Mouse (Mus musculus) limb, embryonic 14.5 days (tissue): ENCODE measurements around the gene Zfp592. TPM values are rescaled to one million over a fixed set of nuclear protein-coding genes. Genes with fewer than 3 reads are reported as not detected.

Experiments used
- ATAC-seq: fragments of 200-750 bp; cut with Nextera tagmentation; 2 replicates; pipeline ENCODE4 v1.8.0; 2017; ENCODE audit warnings: low read depth, moderate number of reproducible peaks, moderate TSS enrichment; ENCODE audit not compliant: low FRiP score
- DNase-seq: peaks from one replicate; pipeline ENCODE4 v3.0.0-alpha.2; 2015; ENCODE audit warnings: low spot score
- H3K27ac ChIP-seq: fragments of 300-500 bp; sonication (generic); replicated peaks from 2 replicates; pipeline ENCODE4 v1.5.1; 2014; ENCODE audit warnings: low read depth, mild to moderate bottlenecking, low read length, moderate library complexity, mixed read lengths
- H3K27me3 ChIP-seq: fragments of 300-500 bp; sonication (generic); 2 replicates; pipeline ENCODE4 v1.6.1; 2014; ENCODE audit warnings: low read length, mixed read lengths; ENCODE audit not compliant: control insufficient read depth, insufficient read depth
- H3K36me3 ChIP-seq: fragments of 300-500 bp; sonication (generic); 2 replicates; pipeline ENCODE4 v1.6.1; 2014; ENCODE audit warnings: mild to moderate bottlenecking, low read length, moderate library complexity, mixed read lengths; ENCODE audit not compliant: control insufficient read depth, insufficient read depth
- H3K4me1 ChIP-seq: fragments of 300-500 bp; sonication (generic); 2 replicates; pipeline ENCODE4 v1.6.1; 2014; ENCODE audit warnings: antibody characterized with exemption, low read length, mixed read lengths; ENCODE audit not compliant: control insufficient read depth, insufficient read depth
- H3K4me2 ChIP-seq: fragments of 300-500 bp; sonication (generic); replicated peaks from 2 replicates; pipeline ENCODE4 v1.6.1; 2014; ENCODE audit warnings: low read depth, mild to moderate bottlenecking, low read length, moderate library complexity; ENCODE audit not compliant: severe bottlenecking
- H3K4me3 ChIP-seq: fragments of 300-500 bp; sonication (generic); replicated peaks from 2 replicates; pipeline ENCODE4 v1.5.1; 2014; ENCODE audit warnings: low read length
- H3K9ac ChIP-seq: fragments of 300-500 bp; sonication (generic); 2 replicates; pipeline ENCODE4 v1.6.1; 2014; ENCODE audit warnings: mild to moderate bottlenecking, low read depth, low read length, moderate library complexity; ENCODE audit not compliant: severe bottlenecking
- H3K9me3 ChIP-seq: fragments of 300-500 bp; sonication (generic); 2 replicates; pipeline ENCODE4 v1.6.1; 2016; ENCODE audit warnings: low read length; ENCODE audit not compliant: control insufficient read depth
- POLR2A ChIP-seq: fragments of 200-500 bp; IDR thresholded peaks from 2 replicates; pipeline ENCODE4 v1.8.0; 2012; ENCODE audit warnings: inconsistent platforms, mild to moderate bottlenecking, moderate library complexity, borderline replicate concordance; ENCODE audit not compliant: insufficient read depth, insufficient read length; ENCODE audit errors: extremely low read depth
- WGBS: fragments of 180-500 bp; shearing (Covaris S2); extraction: QIAGEN DNeasy Blood & Tissue Kit; methylation state at CpG from one replicate; pipeline ENCODE4 v1.1.7; 2014; 5-methylcytosine and 5-hydroxymethylcytosine counted together
- polyA plus RNA-seq, 2 experiments: library from polyadenylated mRNA; depleted of rRNA in 1 of 2; stranded (reverse) in 1 of 2; unstranded in 1 of 2; fragments of >200 nt; fragmentation: Nextera tagmentation in 1 of 2; extraction: Ambion mirVana in 1 of 2; gene quantifications; 2 replicates each; pipeline versions ENCODE4 v1.2.1 to v1.2.3; 2012 to 2014

Gene Zfp592
- polyA plus RNA-seq, 2 experiments = 13.7 to 24.3 TPM

DNA sequence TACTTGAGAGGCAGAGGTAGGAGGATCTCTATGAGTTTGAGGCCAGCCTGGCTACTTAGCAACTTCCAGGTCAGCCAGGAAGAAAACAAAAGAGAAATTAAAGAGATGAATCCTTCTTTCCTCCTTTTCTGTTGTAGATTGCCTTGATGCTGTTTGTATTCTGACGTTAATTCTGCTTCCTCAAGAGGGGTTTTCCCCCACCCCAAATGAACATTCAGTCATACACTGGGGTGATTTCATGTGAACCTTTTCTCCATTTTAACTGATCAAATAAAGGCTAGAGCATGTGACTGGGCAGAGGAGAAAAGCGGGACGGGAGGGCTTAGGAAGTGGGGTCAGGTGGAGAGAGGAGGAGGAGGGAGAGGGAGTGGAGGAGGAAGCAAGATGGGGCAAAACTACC is 14.8 kb downstream of the Zfp592 start:
- H3K27ac ChIP-seq = no peak overlapping the region
- 77% methylated on average over 3 of the region's 3 CpGs for WGBS
- no peak for TF ChIP-seq POLR2A
- no peaks in the 10 kb centered on the region for H3K9me3 ChIP-seq
- no peak for DNase-seq
- no peaks in the 10 kb centered on the region for H3K27me3 ChIP-seq
- H3K36me3 ChIP-seq = peaks cover 23% of the 10 kb centered on the region
- H3K4me2 ChIP-seq = no peak overlapping the region
- no peaks in the 10 kb centered on the region for H3K4me1 ChIP-seq
- no peak overlapping the region for H3K9ac ChIP-seq
- no peak for ATAC-seq
- H3K4me3 ChIP-seq = no peak overlapping the region

DNA sequence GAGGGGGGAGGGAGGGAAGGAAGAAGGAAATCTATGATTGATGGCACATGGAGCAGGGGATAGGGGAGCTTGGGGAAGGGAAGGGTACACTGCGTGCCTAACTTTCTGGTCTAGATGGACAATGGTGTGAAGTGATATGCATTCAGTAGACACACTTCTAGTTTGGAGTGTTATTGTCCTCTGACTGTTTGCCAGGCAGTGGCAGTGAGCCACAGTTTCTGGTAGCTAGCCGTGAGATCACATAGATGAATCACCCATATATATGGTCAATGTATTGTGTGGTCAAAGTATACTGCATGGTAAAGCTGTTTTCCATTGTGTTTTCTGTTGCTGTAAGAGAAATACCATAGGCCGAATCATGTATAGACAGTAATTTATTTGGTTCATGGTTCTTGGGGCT is 18.1 kb downstream of the Zfp592 start:
- no peak overlapping the region for H3K9ac ChIP-seq
- H3K27ac ChIP-seq = no peak overlapping the region
- H3K4me3 ChIP-seq = no peak overlapping the region
- no peaks in the 10 kb centered on the region for H3K4me1 ChIP-seq
- no peaks in the 10 kb centered on the region for H3K27me3 ChIP-seq
- peaks cover 23% of the 10 kb centered on the region for H3K36me3 ChIP-seq
- 95% methylated on average over 3 of the region's 3 CpGs for WGBS
- no peaks in the 10 kb centered on the region for H3K9me3 ChIP-seq
- ATAC-seq (no peak), DNase-seq (no peak)
- no peak for TF ChIP-seq POLR2A
- no peak overlapping the region for H3K4me2 ChIP-seq

- ATAC-seq (no peak), DNase-seq (no peak)
- 76% methylated on average over 11 of the region's 11 CpGs for WGBS
- H3K36me3 ChIP-seq = peaks cover 24% of the 10 kb centered on the region
- no peak overlapping the region for H3K27ac ChIP-seq
- no peaks in the 10 kb centered on the region for H3K27me3 ChIP-seq
- no peaks in the 10 kb centered on the region for H3K4me1 ChIP-seq
- no peaks in the 10 kb centered on the region for H3K9me3 ChIP-seq
- no peak for TF ChIP-seq POLR2A
- no peak overlapping the region for H3K4me3 ChIP-seq
- H3K4me2 ChIP-seq = no peak overlapping the region
- H3K9ac ChIP-seq = no peak overlapping the region
Measured at GRCm38 (mm10) chr7:81020307-81020706, 26.8 kb downstream of the Zfp592 start.

- H3K4me3 ChIP-seq = no peak overlapping the region
- peaks cover 47% of the 10 kb centered on the region for H3K36me3 ChIP-seq
- DNase-seq (no peak), ATAC-seq (no peak)
- no peaks in the 10 kb centered on the region for H3K27me3 ChIP-seq
- H3K4me1 ChIP-seq = no peaks in the 10 kb centered on the region
- TF ChIP-seq POLR2A = no peak
- H3K9ac ChIP-seq = no peak overlapping the region
- no peak overlapping the region for H3K4me2 ChIP-seq
- no peak overlapping the region for H3K27ac ChIP-seq
- no peaks in the 10 kb centered on the region for H3K9me3 ChIP-seq
Measured at GRCm38 (mm10) chr7:81022731-81023130, 29.2 kb downstream of the Zfp592 start.

DNA sequence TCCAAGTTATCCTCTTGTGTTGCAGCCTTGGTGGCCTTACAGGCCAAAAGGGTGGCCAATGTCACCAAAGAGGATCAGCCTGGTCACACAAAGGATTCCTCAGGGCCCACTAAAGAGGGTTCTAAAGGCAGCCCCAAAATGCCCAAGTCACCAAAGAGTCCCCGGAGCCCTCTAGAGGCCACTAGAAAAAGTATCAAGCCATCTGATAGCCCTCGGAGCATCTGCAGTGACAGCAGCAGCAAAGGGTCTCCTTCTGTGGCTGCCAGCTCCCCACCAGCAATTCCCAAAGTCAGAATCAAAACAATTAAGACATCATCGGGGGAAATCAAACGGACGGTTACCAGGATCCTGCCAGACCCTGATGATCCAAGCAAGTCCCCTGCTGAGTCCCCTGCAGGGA is 30.6 kb downstream of the Zfp592 start:
- TF ChIP-seq POLR2A = no peak
- Histone ChIP-seq H3K9me3 (no peaks in the 10 kb centered on the region), H3K4me1 (no peaks in the 10 kb centered on the region), H3K27me3 (no peaks in the 10 kb centered on the region), H3K4me2 (no peak overlapping the region), H3K4me3 (no peak overlapping the region), H3K9ac (no peak overlapping the region), H3K27ac (no peak overlapping the region), H3K36me3 (peaks cover 59% of the 10 kb centered on the region)
- ATAC-seq (no peak), DNase-seq (no peak)
- 81% methylated on average over 5 of the region's 5 CpGs for WGBS

- no peak overlapping the region for H3K27ac ChIP-seq
- peaks cover 64% of the 10 kb centered on the region for H3K36me3 ChIP-seq
- no peak overlapping the region for H3K4me2 ChIP-seq
- H3K4me1 ChIP-seq = no peaks in the 10 kb centered on the region
- ATAC-seq = no peak
- WGBS = 98% methylated on average over 9 of the region's 9 CpGs
- no peak for DNase-seq
- no peaks in the 10 kb centered on the region for H3K9me3 ChIP-seq
- H3K4me3 ChIP-seq = no peak overlapping the region
- H3K9ac ChIP-seq = no peak overlapping the region
- TF ChIP-seq POLR2A = no peak
- H3K27me3 ChIP-seq = no peaks in the 10 kb centered on the region
Measured at GRCm38 (mm10) chr7:81024651-81025050, 31.2 kb downstream of the Zfp592 start.
